Mouse (Mus musculus) liver, adult 2 months (tissue): ENCODE data around the gene Ercc6l2. TPM values are rescaled to one million over a fixed set of nuclear protein-coding genes. Genes with fewer than 3 reads are reported as not detected.

Experiments
- DNase-seq: peaks from one replicate; pipeline ENCODE4 v3.0.0-alpha.2; 2011; ENCODE audit warnings: low read depth, low spot score; ENCODE audit errors: extremely low read depth
- H3K27ac ChIP-seq: fragments of 200-500 bp; replicated peaks from 2 replicates; pipeline ENCODE4 v1.5.1; 2012; ENCODE audit warnings: low read depth, mild to moderate bottlenecking, control low read depth, inconsistent platforms, low read length; ENCODE audit not compliant: insufficient read depth
- H3K27me3 ChIP-seq: fragments of 200-500 bp; 2 replicates; pipeline ENCODE4 v1.6.1; 2012; ENCODE audit warnings: mild to moderate bottlenecking, moderate library complexity, low read length, inconsistent platforms; ENCODE audit not compliant: control insufficient read depth, insufficient read depth
- H3K36me3 ChIP-seq: fragments of 200-500 bp; 2 replicates; pipeline ENCODE4 v1.6.1; 2012; ENCODE audit warnings: low read length, inconsistent platforms; ENCODE audit not compliant: control insufficient read depth, insufficient read depth
- H3K4me1 ChIP-seq: fragments of 200-500 bp; 2 replicates; pipeline ENCODE4 v1.6.1; 2011; ENCODE audit warnings: low read length; ENCODE audit not compliant: control insufficient read depth, insufficient read depth
- H3K4me3 ChIP-seq: fragments of 200-500 bp; 2 replicates; pipeline ENCODE4 v1.5.1; 2011; ENCODE audit warnings: low read depth, mild to moderate bottlenecking, control low read depth, low read length, moderate library complexity; ENCODE audit not compliant: insufficient read depth
- H3K79me2 ChIP-seq: fragments of 200-500 bp; 2 replicates; pipeline ENCODE4 v1.6.1; 2012; ENCODE audit warnings: inconsistent platforms, mild to moderate bottlenecking, low read length, moderate library complexity; ENCODE audit not compliant: control insufficient read depth, insufficient read depth
- H3K9ac ChIP-seq: fragments of 200-500 bp; 2 replicates; pipeline ENCODE4 v1.6.1; 2012; ENCODE audit warnings: low read depth, mild to moderate bottlenecking, control low read depth, inconsistent platforms, low read length
- CTCF ChIP-seq: fragments of 200-500 bp; IDR thresholded peaks from 2 replicates; pipeline ENCODE4 v1.5.1; 2011; ENCODE audit warnings: low read depth, low read length, control low read depth
- POLR2A ChIP-seq: fragments of 200-500 bp; IDR thresholded peaks from 2 replicates; pipeline ENCODE4 v1.6.1; 2011; ENCODE audit warnings: low read length, control low read depth; ENCODE audit not compliant: insufficient read depth; ENCODE audit errors: extremely low read depth
- WGBS: fragments of 180-500 bp; shearing (Covaris S2); methylation state at CpG from one replicate; pipeline ENCODE4 v1.1.7; 2018; 5-methylcytosine and 5-hydroxymethylcytosine counted together
- polyA plus RNA-seq: library from polyadenylated mRNA; depleted of rRNA; stranded (reverse); fragments of >200 nt; gene quantifications from 2 replicates; pipeline ENCODE4 v1.2.3, GENCODE M21; 2012
- total RNA-seq: library from RNA; depleted of rRNA; stranded (reverse); fragments of >200 nt; gene quantifications from 2 replicates; pipeline ENCODE4 v1.2.3, GENCODE M21; 2014

The Ercc6l2 gene
- total and polyA plus RNA-seq, 2 experiments: 2.3 to 14.0 TPM

- Histone ChIP-seq H3K27me3 (no peaks in the 10 kb centered on the region), H3K27ac (no peak overlapping the region), H3K4me1 (no peaks in the 10 kb centered on the region), H3K79me2 (no peaks in the 10 kb centered on the region), H3K4me3 (no peak overlapping the region), H3K9ac (no peak overlapping the region), H3K36me3 (peaks cover 25% of the 10 kb centered on the region)
- 95% methylated on average over 2 of the region's 2 CpGs for WGBS
- no peak for TF ChIP-seq POLR2A
- TF ChIP-seq CTCF: no peak
- no peak for DNase-seq
These were observed 57.7 kb downstream of the Ercc6l2 start for GRCm38 (mm10) chr13:63872585-63873282.

- no peaks in the 10 kb centered on the region for H3K27me3 ChIP-seq
- H3K4me3 ChIP-seq: no peak overlapping the region
- no peaks in the 10 kb centered on the region for H3K79me2 ChIP-seq
- H3K27ac ChIP-seq: no peak overlapping the region
- no peaks in the 10 kb centered on the region for H3K4me1 ChIP-seq
- peaks cover 8% of the 10 kb centered on the region for H3K36me3 ChIP-seq
- H3K9ac ChIP-seq: no peak overlapping the region
- no peak for DNase-seq
- TF ChIP-seq POLR2A (no peak), CTCF (no peak)
- WGBS: 89% methylated on average over 6 of the region's 6 CpGs
These were observed 62.1 kb downstream of the Ercc6l2 start for GRCm38 (mm10) chr13:63877138-63877537.

- H3K27ac ChIP-seq: no peak overlapping the region
- no peak for DNase-seq
- no peaks in the 10 kb centered on the region for H3K79me2 ChIP-seq
- 96% methylated on average over 1 of the region's 1 CpGs for WGBS
- H3K36me3 ChIP-seq: peaks cover 1% of the 10 kb centered on the region; the same call in 1 of the 2 replicates
- no peaks in the 10 kb centered on the region for H3K4me1 ChIP-seq
- TF ChIP-seq POLR2A (no peak), CTCF (no peak)
- H3K27me3 ChIP-seq: no peaks in the 10 kb centered on the region
- no peak overlapping the region for H3K9ac ChIP-seq
- H3K4me3 ChIP-seq: no peak overlapping the region
These were observed 64.2 kb downstream of the Ercc6l2 start for GRCm38 (mm10) chr13:63879105-63879863.

GRCm38 (mm10) chr13:63879864-63880141, 64.8 kb downstream of the Ercc6l2 start:
- WGBS: 97% methylated on average over 4 of the region's 4 CpGs
- no peak overlapping the region for H3K4me3 ChIP-seq
- peaks cover 1% of the 10 kb centered on the region; the same call in 1 of the 2 replicates for H3K36me3 ChIP-seq
- H3K27ac ChIP-seq: no peak overlapping the region
- no peak for DNase-seq
- no peaks in the 10 kb centered on the region for H3K27me3 ChIP-seq
- no peak for TF ChIP-seq CTCF
- no peak for TF ChIP-seq POLR2A
- no peaks in the 10 kb centered on the region for H3K4me1 ChIP-seq
- H3K79me2 ChIP-seq: no peaks in the 10 kb centered on the region
- no peak overlapping the region for H3K9ac ChIP-seq

- Histone ChIP-seq H3K4me1 (peaks cover 5% of the 10 kb centered on the region; the same call in 1 of the 2 replicates), H3K27me3 (no peaks in the 10 kb centered on the region), H3K4me3 (no peak overlapping the region), H3K36me3 (peaks cover 4% of the 10 kb centered on the region; the same call in 1 of the 2 replicates), H3K79me2 (no peaks in the 10 kb centered on the region), H3K9ac (no peak overlapping the region), H3K27ac (no peak overlapping the region)
- DNase-seq: peak; percentile 44
- 27% methylated on average over 3 of the region's 3 CpGs for WGBS
- no peak for TF ChIP-seq POLR2A
- TF ChIP-seq CTCF: no peak
These were observed 70.5 kb downstream of the Ercc6l2 start for GRCm38 (mm10) chr13:63885532-63885949.
